Comparison of ENCODE assay signal across 37 mouse cellular contexts in genomic region chr5:72994424-72994823, GRCm38 (mm10). TPM values are rescaled to one million over a fixed set of nuclear protein-coding genes. Genes with fewer than 3 reads are reported as not detected.
DNase-seq lines count a peak whose midpoint lies in the region; ATAC-seq lines count a peak whose summit lies in the region.
"Had no signal": no experiment of that assay in that cellular context is flagged by ENCODE, and none has a peak within 500 bp of the region (broad histone marks: within the 10 kb centered on the region; RNA-seq: fewer than 3 reads in every experiment).

No protein-coding gene starts in this region.

- 26% methylated on average over 8 of the region's 8 CpGs for WGBS in forebrain, embryonic 12.5 days
- 31% methylated on average over 8 of the region's 8 CpGs for WGBS in forebrain, embryonic 16.5 days
- WGBS in hindbrain, embryonic 11.5 days = 31% methylated on average over 8 of the region's 8 CpGs
- 26% methylated on average over 8 of the region's 8 CpGs for WGBS in hindbrain, embryonic 16.5 days
- 35% methylated on average over 8 of the region's 8 CpGs for WGBS in neural tube, embryonic 15.5 days

- 0 out of 2 replicates have a peak, but pooled peaks cover 4% of the 10 kb centered on the region for H3K27me3 ChIP-seq in forebrain, embryonic 12.5 days
- no peaks in the 10 kb centered on the region for H3K27me3 ChIP-seq in forebrain, embryonic 16.5 days (replicated peaks; ENCODE audit: control insufficient read depth, insufficient read depth, low read length)
- no peaks in the 10 kb centered on the region for H3K27me3 ChIP-seq in hindbrain, embryonic 11.5 days (ENCODE audit: control insufficient read depth, insufficient read depth, low read length)
- no peaks in the 10 kb centered on the region for H3K27me3 ChIP-seq in hindbrain, embryonic 16.5 days (replicated peaks; ENCODE audit: control insufficient read depth, insufficient read depth, low read length)
- no peaks in the 10 kb centered on the region for H3K27me3 ChIP-seq in neural tube, embryonic 15.5 days (replicated peaks)
- H3K27me3 ChIP-seq: embryonic facial prominence, embryonic 15.5 days; heart, embryonic 15.5 days; limb, embryonic 15.5 days; liver, embryonic 13.5 days had no signal

- no peak overlapping the region for H3K9ac ChIP-seq in forebrain, embryonic 12.5 days
- H3K9ac ChIP-seq in forebrain, embryonic 16.5 days (replicated peaks; ENCODE audit: low read depth, low read length) = no peak overlapping the region
- H3K9ac ChIP-seq in hindbrain, embryonic 11.5 days (ENCODE audit: low read depth, low read length) = no peak overlapping the region
- H3K9ac ChIP-seq in hindbrain, embryonic 16.5 days (ENCODE audit: low read depth, low read length) = no peak overlapping the region
- H3K9ac ChIP-seq in neural tube, embryonic 15.5 days (replicated peaks) = no peak overlapping the region
- H3K9ac ChIP-seq: embryonic facial prominence, embryonic 15.5 days; heart, embryonic 15.5 days; hindbrain, embryonic 14.5 days; limb, embryonic 15.5 days; liver, embryonic 13.5 days had no signal

- 0 out of 2 replicates have a peak, but pooled peaks have one; percentile 27 for ATAC-seq in forebrain, embryonic 12.5 days (ENCODE audit: low FRiP score)
- ATAC-seq in forebrain, embryonic 16.5 days = no peak
- ATAC-seq in hindbrain, embryonic 11.5 days (ENCODE audit: low FRiP score) = peak; percentile 43; the same call in 1 of the 2 replicates
- ATAC-seq in hindbrain, embryonic 16.5 days = no peak
- no peak for ATAC-seq in neural tube, embryonic 15.5 days (ENCODE audit: low FRiP score)
- ATAC-seq: CD4-positive, CD25-positive, alpha-beta regulatory T cell, adult 4 months; inflammation-experienced regulatory T-cells, adult 6 months; lung, postnatal 0 days had no signal

- H3K9me3 ChIP-seq in forebrain, embryonic 12.5 days = no peaks in the 10 kb centered on the region
- no peaks in the 10 kb centered on the region for H3K9me3 ChIP-seq in forebrain, embryonic 16.5 days (ENCODE audit: control insufficient read depth, low read length)
- no peaks in the 10 kb centered on the region for H3K9me3 ChIP-seq in hindbrain, embryonic 11.5 days (ENCODE audit: control insufficient read depth, low read length)
- H3K9me3 ChIP-seq in hindbrain, embryonic 16.5 days (ENCODE audit: control insufficient read depth, low read length) = no peaks in the 10 kb centered on the region
- H3K9me3 ChIP-seq in neural tube, embryonic 15.5 days (replicated peaks) = no peaks in the 10 kb centered on the region
- H3K9me3 ChIP-seq: embryonic facial prominence, embryonic 10.5 days; embryonic facial prominence, embryonic 15.5 days; heart, embryonic 15.5 days; limb, embryonic 10.5 days; limb, embryonic 15.5 days; liver, embryonic 13.5 days had no signal

- peaks cover 15% of the 10 kb centered on the region for H3K4me1 ChIP-seq in forebrain, embryonic 12.5 days
- peaks cover 4% of the 10 kb centered on the region; the same call in 1 of the 2 replicates for H3K4me1 ChIP-seq in forebrain, embryonic 16.5 days (replicated peaks; ENCODE audit: control insufficient read depth, insufficient read depth, low read length)
- peaks cover 6% of the 10 kb centered on the region; the same call in 1 of the 2 replicates for H3K4me1 ChIP-seq in hindbrain, embryonic 11.5 days (replicated peaks; ENCODE audit: control insufficient read depth, insufficient read depth, low read length)
- H3K4me1 ChIP-seq in hindbrain, embryonic 16.5 days (ENCODE audit: control insufficient read depth, insufficient read depth, low read depth, low read length) = peaks cover 3% of the 10 kb centered on the region; the same call in 1 of the 2 replicates
- H3K4me1 ChIP-seq in neural tube, embryonic 15.5 days = peaks cover 7% of the 10 kb centered on the region; the same call in 1 of the 2 replicates
- H3K4me1 ChIP-seq: embryonic facial prominence, embryonic 15.5 days; limb, embryonic 15.5 days; liver, embryonic 13.5 days had no signal

- DNase-seq in hindbrain, embryonic 11.5 days (ENCODE audit: low spot score) = peak; percentile 37
- no peak for DNase-seq in neural tube, embryonic 10.5 days (ENCODE audit: extremely low spot score, low spot score)
- no peak for DNase-seq in adrenal gland, postnatal 25 days
- DNase-seq: adrenal gland, postnatal 36 days; cerebellum, adult 18-20 months; cerebellum, postnatal 10 days; gastrocnemius, adult 2 months; gastrocnemius, postnatal 36 days; kidney, adult 11 months; kidney, postnatal 14 days; layer of hippocampus, adult 9-11 months; liver, embryonic 13.5 days; lung, adult 18-20 months; lung, postnatal 4 days had no signal

- H3K4me2 ChIP-seq in forebrain, embryonic 12.5 days = no peak overlapping the region
- H3K4me2 ChIP-seq in forebrain, embryonic 16.5 days (ENCODE audit: low read length) = no peak overlapping the region
- no peak overlapping the region for H3K4me2 ChIP-seq in hindbrain, embryonic 11.5 days (replicated peaks; ENCODE audit: low read depth, low read length)
- H3K4me2 ChIP-seq in hindbrain, embryonic 16.5 days (ENCODE audit: low read length) = no peak overlapping the region
- H3K4me2 ChIP-seq in neural tube, embryonic 15.5 days = no peak overlapping the region
- H3K4me2 ChIP-seq: embryonic facial prominence, embryonic 15.5 days; heart, embryonic 15.5 days; hindbrain, embryonic 14.5 days; limb, embryonic 15.5 days; liver, embryonic 13.5 days had no signal

- H3K27ac ChIP-seq in forebrain, embryonic 12.5 days = 0 out of 2 replicates have a peak overlapping the region, but pooled peaks have one; percentile 14
- H3K27ac ChIP-seq in forebrain, embryonic 16.5 days (ENCODE audit: low read length) = no peak overlapping the region
- peak overlapping the region; percentile 2; the same call in 1 of the 2 replicates for H3K27ac ChIP-seq in hindbrain, embryonic 11.5 days (ENCODE audit: low read depth, low read length)
- H3K27ac ChIP-seq in hindbrain, embryonic 16.5 days (ENCODE audit: low read depth, low read length) = no peak overlapping the region
- 0 out of 2 replicates have a peak overlapping the region, but pooled peaks have one; percentile 6 for H3K27ac ChIP-seq in neural tube, embryonic 15.5 days (replicated peaks)
- H3K27ac ChIP-seq: embryonic facial prominence, embryonic 10.5 days; embryonic facial prominence, embryonic 15.5 days; gastrocnemius, adult 2 months; heart, embryonic 15.5 days; hindbrain, embryonic 14.5 days; limb, embryonic 10.5 days; limb, embryonic 15.5 days; liver, embryonic 13.5 days had no signal

- H3K4me3 ChIP-seq in forebrain, embryonic 12.5 days (replicated peaks) = no peak overlapping the region
- no peak overlapping the region for H3K4me3 ChIP-seq in forebrain, embryonic 16.5 days (replicated peaks; ENCODE audit: low read length)
- H3K4me3 ChIP-seq in hindbrain, embryonic 11.5 days (ENCODE audit: low read depth, low read length) = no peak overlapping the region
- no peak overlapping the region for H3K4me3 ChIP-seq in hindbrain, embryonic 16.5 days (ENCODE audit: low read length)
- no peak overlapping the region for H3K4me3 ChIP-seq in neural tube, embryonic 15.5 days (replicated peaks)
- H3K4me3 ChIP-seq: embryonic facial prominence, embryonic 10.5 days; embryonic facial prominence, embryonic 15.5 days; gastrocnemius, adult 2 months; heart, embryonic 15.5 days; limb, embryonic 10.5 days; limb, embryonic 15.5 days; liver, embryonic 13.5 days; megakaryocyte, embryonic 14.5 days had no signal

- H3K36me3 ChIP-seq in forebrain, embryonic 12.5 days (replicated peaks) = no peaks in the 10 kb centered on the region
- H3K36me3 ChIP-seq in forebrain, embryonic 16.5 days (ENCODE audit: control insufficient read depth, insufficient read depth) = no peaks in the 10 kb centered on the region
- H3K36me3 ChIP-seq in hindbrain, embryonic 11.5 days (ENCODE audit: control insufficient read depth, insufficient read depth, low read length) = no peaks in the 10 kb centered on the region
- no peaks in the 10 kb centered on the region for H3K36me3 ChIP-seq in hindbrain, embryonic 16.5 days (ENCODE audit: control insufficient read depth, insufficient read depth, low read length)
- H3K36me3 ChIP-seq in neural tube, embryonic 15.5 days = no peaks in the 10 kb centered on the region
- H3K36me3 ChIP-seq: embryonic facial prominence, embryonic 10.5 days; embryonic facial prominence, embryonic 15.5 days; heart, embryonic 15.5 days; limb, embryonic 10.5 days; limb, embryonic 15.5 days; liver, embryonic 13.5 days had no signal

RNA-seq across cellular contexts. Expression of gene Slc10a4, which starts 12.3 kb away (rescaled TPM):
- polyA plus RNA-seq in forebrain, embryonic 12.5 days (2016; fragmentation: Nextera tagmentation; extraction: Ambion mirVana) = 12.7 and 25.0 TPM in 2 replicates
- 17.1 and 29.3 TPM in 2 replicates for polyA plus RNA-seq in forebrain, embryonic 16.5 days (2015; fragmentation: Nextera tagmentation; extraction: Ambion mirVana)
- polyA plus RNA-seq in hindbrain, embryonic 11.5 days (2014; fragmentation: Nextera tagmentation; extraction: Ambion mirVana) = 16.0 and 18.1 TPM in 2 replicates
- polyA plus RNA-seq in hindbrain, embryonic 16.5 days (2015; fragmentation: Nextera tagmentation; extraction: Ambion mirVana) = 35.5 and 41.4 TPM in 2 replicates
- polyA plus RNA-seq in neural tube, embryonic 15.5 days (2015; fragmentation: Nextera tagmentation; extraction: Ambion mirVana) = 34.4 and 42.5 TPM in 2 replicates
- total RNA-seq in adrenal gland, postnatal 25 days (2021) = 6.4 and 9.1 TPM in 2 replicates
- total RNA-seq: common myeloid progenitor, adult 5-6 weeks; gastrocnemius, adult 2 months; heart, postnatal 25 days had no signal
- polyA plus RNA-seq: CD4-positive, CD25-positive, alpha-beta regulatory T cell, adult 4 months; inflammation-experienced regulatory T-cells, adult 6 months had no signal

RNA-seq across cellular contexts. Expression of gene Gm10135, which starts 19.9 kb away (rescaled TPM):
- not detected in 2 replicates for polyA plus RNA-seq in forebrain, embryonic 12.5 days (2016; fragmentation: Nextera tagmentation; extraction: Ambion mirVana)
- polyA plus RNA-seq in forebrain, embryonic 16.5 days (2015; fragmentation: Nextera tagmentation; extraction: Ambion mirVana) = not detected in 2 replicates
- polyA plus RNA-seq in hindbrain, embryonic 11.5 days (2014; fragmentation: Nextera tagmentation; extraction: Ambion mirVana) = not detected in 2 replicates
- polyA plus RNA-seq in hindbrain, embryonic 16.5 days (2015; fragmentation: Nextera tagmentation; extraction: Ambion mirVana) = not detected in 2 replicates
- not detected in 2 replicates for polyA plus RNA-seq in neural tube, embryonic 15.5 days (2015; fragmentation: Nextera tagmentation; extraction: Ambion mirVana)
- total RNA-seq in adrenal gland, postnatal 25 days (2021) = not detected in 2 replicates
- total RNA-seq: adrenal gland, adult 18-20 months; adrenal gland, postnatal 36 days; common myeloid progenitor, adult 5-6 weeks; gastrocnemius, adult 2 months; gastrocnemius, postnatal 36 days; heart, adult 8-10 months; heart, postnatal 25 days; left cerebral cortex, postnatal 10 days had no signal
- polyA plus RNA-seq: brain, embryonic 14.5 days; CD4-positive, CD25-positive, alpha-beta regulatory T cell, adult 4 months; embryonic facial prominence, embryonic 10.5 days; embryonic facial prominence, embryonic 15.5 days; frontal cortex, adult 2 months; heart, embryonic 15.5 days; hindbrain, embryonic 14.5 days; inflammation-experienced regulatory T-cells, adult 6 months; kidney, embryonic 14.5 days; limb, embryonic 10.5 days; limb, embryonic 15.5 days; liver, embryonic 13.5 days; lung, postnatal 0 days; neural tube, embryonic 11.5 days had no signal

Comparison
In these comparisons a context has a peak if more than half of its experiments do, and no peak if none do; other contexts are left out.
1. ATAC-seq: peak in forebrain, embryonic 12.5 days (single experiment) and hindbrain, embryonic 11.5 days (single experiment); none in forebrain, embryonic 16.5 days (single experiment), hindbrain, embryonic 16.5 days (single experiment) and neural tube, embryonic 15.5 days (single experiment).
2. H3K27ac ChIP-seq: peak in forebrain, embryonic 12.5 days (single experiment), hindbrain, embryonic 11.5 days (single experiment) and neural tube, embryonic 15.5 days (single experiment); none in forebrain, embryonic 16.5 days (single experiment) and hindbrain, embryonic 16.5 days (single experiment).